Mouse (Mus musculus) v-Abl transformed pro-B cells (cell line): Measurements from ENCODE around the gene Metrnl.
"Not testable (repeated sequence)": the region's sequence is repeated elsewhere in the genome, so short reads cannot be mapped to it uniquely, and the experiment has no call there.

ENCODE experiments used
- in situ Hi-C, 2 experiments: fragments of 400-800 bp; cut with MboI; formaldehyde crosslinking; loops; one replicate each; pipeline ENCODE4 v1.15.1; 2025; ENCODE audit not compliant: unreplicated experiment in 2 of 2

Metrnl gene

DNA sequence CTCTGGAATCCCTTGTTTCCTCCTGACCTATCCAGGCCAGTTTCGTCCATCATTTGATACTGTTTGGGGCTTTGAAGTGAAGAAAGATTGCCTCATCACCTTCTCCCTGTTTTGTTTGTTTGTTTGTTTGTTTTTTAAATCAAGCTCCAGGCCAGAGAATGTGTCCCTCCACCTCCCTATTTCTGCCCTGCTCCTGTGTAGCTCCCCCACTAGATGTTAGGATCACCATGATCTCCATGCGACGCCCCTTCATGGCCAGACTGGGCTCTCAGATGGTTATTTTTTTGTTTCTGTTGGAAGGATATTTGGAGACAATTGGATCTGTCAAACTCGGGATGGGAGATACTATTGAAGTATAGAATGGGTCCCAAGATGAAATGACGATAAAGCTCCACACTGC lies at the start of gene Metrnl:
TSS of gene Metrnl (plus strand) at position 301 of the 400 bp plus-strand sequence.
- in situ Hi-C loops = no loop called here

DNA sequence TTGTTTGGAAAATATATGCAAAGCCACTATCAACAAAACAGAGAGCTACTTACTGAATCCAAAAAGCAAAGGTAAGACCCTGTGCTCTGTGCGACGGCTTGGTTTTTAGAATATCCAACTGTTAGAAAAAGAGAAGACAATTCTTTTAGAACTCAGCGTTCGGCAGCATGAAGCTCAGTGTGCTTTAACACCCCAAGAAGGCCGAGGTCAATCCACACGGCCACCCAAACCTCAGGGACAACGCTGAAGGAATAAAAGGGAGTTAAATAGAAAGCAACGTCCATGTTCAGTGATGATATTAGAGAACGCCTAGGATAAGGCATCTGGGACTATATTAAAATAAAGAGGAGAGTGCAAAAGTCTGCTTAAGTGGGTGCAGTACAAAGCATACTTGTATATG lies 49.8 kb upstream of the Metrnl start:
- in situ Hi-C loops = loop anchor here (10.0 kb wide), 2 partner anchors 153 to 177 kb away; no protein-coding TSS in a partner anchor

DNA sequence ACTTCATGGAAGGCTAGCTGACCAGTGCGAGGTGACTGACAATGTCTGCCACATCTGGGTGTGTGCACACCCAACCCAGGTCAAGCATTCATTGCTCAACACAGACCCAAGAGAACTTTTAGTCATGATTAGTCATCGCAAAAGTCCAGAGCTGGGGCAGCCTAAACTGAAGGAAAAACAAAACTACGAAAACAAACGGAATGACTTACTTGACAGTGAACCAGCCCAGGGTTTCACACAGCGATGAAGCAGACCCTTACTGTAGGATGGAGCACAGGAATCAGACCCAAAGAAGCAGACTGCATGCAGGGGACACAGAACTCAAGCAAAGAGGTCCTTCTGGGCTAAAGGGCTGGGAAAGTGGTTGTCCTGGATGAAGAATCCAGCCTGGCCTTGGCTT lies 49.4 kb upstream of the Metrnl start:
- in situ Hi-C loops = loop anchor here (10.0 kb wide), 2 partner anchors 153 to 177 kb away; no protein-coding TSS in a partner anchor

DNA sequence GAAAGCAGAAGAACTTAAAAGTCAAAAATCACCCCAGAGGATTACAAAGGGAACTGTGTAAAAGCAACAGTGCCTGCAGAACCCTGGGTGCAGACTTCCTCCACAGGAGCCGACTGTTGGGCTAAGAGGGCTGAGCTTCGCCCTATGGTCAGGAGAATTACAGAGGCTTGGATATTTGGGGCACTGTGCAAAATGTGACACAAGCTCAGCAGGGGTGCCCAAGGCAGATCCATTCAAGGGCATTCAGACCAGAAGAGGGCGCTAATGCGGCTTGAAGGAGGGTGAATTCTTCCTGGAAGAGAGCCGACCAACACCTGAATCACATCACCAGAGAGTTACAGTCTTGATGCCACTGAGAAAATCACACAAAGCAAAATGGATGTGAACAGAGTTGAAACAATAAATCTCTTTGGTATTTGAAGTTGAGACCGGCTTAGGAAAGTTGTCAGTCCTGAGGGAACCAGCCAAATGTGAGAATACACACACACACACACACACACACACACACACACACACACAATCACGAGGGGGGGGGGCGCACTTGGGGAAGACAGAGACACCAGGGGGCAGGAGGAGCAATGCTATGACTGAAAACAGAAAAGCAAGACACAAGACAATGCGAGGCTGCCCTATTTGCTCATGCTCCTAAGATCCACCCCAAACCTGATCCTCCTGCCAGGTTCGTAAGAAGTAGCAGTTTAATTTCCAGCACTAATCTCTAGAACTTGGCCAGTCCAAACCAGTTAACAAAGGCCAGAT lies 48.6 kb upstream of the Metrnl start:
- in situ Hi-C loops = loop anchor here (10.0 kb wide), 2 partner anchors 152 to 178 kb away; no protein-coding TSS in a partner anchor

DNA sequence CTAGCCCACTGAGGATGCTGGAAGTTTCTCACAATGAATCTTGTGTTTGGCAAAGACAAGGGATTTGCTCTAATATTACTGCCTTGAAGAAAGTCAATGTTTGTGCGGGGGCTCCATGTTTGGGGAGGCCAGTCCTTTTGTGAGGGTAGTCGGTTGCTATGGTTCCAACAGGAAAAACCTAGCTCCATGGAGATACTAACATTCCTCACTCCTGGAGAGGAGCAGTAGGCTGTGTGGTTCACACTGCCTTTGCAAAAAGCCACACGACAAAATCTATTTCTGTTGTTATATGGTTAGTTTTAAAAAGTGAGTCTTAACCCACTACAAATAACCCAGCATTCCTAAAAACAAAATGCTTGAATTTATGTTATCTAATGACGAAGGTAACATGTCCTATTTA lies 47.7 kb upstream of the Metrnl start:
- in situ Hi-C loops = loop anchor here (10.0 kb wide), 2 partner anchors 151 to 179 kb away; no protein-coding TSS in a partner anchor

DNA sequence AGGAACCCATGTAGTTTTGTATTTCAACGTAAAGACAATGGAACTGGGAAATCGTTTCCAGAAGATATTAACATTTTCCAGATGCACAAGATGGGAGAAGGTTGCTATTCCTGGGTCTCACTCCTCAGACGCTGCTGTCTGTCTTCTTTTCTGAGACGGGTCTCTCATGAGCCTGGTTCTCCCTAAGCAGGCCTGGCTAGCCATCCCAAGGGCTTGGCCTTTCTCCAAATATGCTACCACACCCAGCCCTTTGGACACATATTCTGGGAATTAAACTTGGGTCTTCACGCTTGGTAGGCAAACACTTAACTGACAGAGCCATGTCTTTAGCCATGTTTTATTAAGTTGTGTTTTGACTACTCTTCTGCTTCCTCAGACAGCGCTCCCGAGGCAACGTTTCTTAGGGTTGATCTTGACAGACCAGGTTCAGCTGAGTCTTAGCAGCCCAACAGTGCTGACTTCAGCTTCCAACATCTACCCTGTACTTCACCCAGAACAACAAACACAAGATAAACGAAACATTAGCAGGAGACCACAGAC lies 46.9 kb upstream of the Metrnl start:
- in situ Hi-C loops = loop anchor here (10.0 kb wide), 2 partner anchors 150 to 180 kb away; no protein-coding TSS in a partner anchor

DNA sequence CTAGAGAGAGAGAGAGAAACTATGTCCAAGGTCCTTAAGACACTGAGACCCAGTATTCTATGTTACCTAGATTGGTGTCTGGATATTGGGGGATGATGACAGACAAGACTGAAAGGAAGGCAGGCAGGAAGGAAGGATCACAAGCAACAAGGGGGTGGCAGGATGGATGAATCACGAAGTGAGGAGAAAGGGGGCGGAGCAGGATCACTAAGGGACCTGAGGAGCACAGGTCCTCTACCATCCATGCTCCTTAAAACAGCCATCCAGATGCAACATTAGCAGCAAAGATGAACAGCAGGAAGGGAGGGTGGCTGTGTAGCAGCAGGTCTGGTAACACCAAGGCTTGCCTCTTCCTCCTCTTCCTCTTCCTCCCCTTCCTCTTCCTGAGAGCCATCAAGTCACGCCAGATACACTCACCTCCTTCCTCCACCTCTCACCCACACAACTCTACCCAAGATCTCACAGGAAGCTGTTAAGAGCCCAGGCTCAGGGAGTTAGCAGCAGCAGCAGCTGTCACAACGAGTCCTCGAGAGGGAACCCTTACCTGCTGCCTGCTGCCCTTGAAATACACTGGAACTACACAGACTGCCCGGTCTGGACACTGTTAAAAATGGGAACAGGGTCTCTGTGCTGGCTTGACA lies 46.1 kb upstream of the Metrnl start:
- in situ Hi-C loops = loop anchor here (10.0 kb wide), 2 partner anchors 150 to 180 kb away; no protein-coding TSS in a partner anchor

DNA sequence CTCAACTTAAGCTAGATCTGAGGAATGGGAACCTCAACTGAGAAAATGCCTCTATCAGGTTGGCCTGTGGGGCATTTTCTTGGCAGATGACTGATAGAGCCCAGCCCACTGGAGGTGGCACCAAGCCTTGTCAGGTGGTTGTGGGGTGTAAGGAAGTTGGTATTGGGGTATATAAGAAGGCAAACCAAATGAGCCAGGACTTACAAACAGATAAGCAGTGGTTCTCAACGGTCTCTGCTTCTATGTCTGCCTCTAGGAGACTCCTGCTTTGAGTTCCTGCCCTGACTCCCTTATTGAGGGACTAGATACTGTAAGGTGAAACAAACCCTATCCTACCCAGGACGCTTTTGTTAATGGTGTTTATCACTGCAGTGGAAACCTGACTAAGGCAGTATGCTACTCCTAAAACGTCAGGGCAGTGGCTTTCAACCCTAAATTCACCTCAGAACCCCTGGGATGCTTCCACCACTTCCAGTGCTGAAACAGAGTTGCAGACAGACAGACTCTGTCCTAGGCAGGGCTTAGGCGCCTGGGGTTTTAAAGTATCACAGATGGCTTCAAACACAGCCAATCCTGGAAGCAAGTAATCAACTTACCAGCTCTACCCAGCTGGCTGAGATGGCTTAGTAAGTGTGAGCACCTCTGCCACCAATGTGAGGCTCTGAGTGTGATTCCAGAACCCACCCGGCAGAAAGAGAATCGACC lies 45.4 kb upstream of the Metrnl start:
- in situ Hi-C loops = loop anchor here (10.0 kb wide), 2 partner anchors 149 to 181 kb away; no protein-coding TSS in a partner anchor

DNA sequence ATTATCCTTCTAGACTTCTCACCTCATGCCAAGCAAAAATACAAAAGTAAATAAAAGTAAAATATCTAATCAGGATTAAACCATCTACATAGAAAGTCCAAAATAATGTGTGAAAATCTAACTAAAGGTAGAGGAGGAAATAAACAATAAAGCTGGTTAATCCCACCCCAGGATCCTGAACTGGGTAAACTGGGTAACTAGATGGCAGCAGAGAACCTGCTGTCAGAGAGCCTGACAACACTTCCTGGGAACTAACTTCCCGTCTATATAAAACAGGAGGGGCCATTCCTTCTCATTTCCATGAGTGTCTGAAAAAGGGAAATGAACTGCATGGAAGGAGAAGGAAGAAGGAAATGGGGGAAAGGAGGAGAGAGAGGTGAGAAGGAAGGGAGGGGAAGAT lies 43.2 kb upstream of the Metrnl start:
- in situ Hi-C loops = loop anchor here (10.0 kb wide), 2 partner anchors 147 to 183 kb away; no protein-coding TSS in a partner anchor

DNA sequence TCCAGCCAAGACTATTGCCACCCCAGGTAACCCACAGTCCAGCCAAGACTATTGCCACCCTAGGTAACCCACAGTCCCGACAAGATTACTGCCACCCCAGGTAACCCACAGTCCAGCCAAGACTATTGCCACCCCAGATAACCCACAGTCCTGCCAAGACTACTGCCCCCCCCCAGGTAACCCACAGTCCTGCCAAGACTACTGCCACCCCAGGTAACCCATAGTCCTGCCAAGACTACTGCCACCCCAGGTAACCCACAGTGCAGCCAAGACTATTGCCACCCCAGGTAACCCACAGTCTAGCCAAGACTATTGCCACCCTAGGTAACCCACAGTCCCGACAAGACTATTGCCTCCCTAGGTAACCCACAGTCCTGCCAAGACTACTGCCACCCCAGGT lies 40.7 kb upstream of the Metrnl start:
- in situ Hi-C loops = not testable (repeated sequence)

DNA sequence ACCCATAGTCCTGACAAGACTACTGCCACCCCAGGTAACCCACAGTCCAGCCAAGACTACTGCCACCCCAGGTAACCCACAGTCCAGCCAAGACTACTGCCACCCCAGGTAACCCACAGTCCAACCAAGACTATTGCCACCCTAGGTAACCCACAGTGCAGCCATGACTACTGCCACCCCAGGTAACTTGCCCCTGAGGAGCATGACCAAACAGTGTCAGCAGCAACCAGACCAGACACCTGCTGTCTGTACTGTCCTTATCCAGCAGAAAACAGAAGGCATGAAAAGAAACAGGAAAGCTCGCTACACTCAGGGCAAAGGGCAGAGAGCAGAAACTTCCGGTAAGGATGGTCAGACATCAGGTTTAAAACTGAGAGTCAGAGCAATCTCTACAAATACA lies 40.2 kb upstream of the Metrnl start:
- in situ Hi-C loops = no loop called here

DNA sequence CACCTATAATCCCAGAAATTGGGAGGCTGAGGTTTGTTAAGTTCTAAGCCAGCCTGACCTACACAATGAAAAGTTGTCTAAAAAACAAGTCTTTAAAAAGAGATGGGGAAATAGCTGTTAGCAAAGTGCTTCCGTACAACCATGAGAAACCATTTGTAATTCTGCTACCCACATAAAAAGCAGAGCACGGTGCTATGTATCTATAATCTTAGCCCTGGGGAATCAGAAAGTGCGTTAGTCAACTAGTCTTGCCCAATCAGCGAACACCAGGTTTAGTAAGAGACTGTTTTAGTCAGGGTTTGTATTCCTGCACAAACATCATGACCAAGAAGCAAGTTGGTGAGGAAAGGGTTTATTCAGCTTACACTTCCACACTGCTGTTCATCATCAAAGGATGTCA lies 33.8 kb upstream of the Metrnl start:
- in situ Hi-C loops = no loop called here

DNA sequence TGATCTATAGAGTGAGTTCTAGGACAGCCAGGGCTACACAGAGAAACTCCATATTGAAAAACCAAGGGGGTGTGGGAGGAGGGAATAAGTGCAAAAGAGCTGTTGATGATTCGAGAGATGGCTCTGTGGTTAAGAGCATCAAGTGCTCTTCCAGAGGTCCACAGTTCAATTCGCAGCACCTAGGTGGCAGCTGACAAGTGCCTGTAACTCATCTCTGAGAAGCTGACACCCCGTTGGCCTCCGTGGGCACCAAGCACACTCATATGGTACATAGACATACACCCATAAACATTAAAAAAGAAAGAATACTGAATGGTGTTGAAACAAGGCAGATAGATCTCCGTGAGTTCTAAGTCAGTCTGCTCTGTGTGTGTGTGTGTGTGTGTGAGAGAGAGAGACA lies 32.6 kb upstream of the Metrnl start:
- in situ Hi-C loops = no loop called here

DNA sequence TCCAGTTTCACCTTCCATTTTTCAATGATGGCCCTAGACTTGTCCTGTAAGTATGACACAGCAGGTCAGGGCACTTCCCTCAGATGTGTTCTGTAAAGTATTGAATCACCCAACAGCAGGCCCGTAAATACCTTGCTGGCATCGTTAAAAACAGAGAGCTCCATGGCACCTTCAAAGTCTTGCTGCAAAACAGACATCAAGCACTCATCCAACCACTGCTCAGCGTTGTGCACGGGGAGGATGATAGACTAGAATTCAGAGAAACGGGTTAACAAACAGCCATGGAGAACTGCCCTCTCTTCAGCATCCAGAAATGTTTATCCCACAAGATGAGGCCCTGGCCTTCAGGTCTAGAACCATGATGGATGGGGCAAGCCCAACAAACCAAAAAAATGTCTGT lies 30.4 kb upstream of the Metrnl start:
- in situ Hi-C loops = no loop called here

DNA sequence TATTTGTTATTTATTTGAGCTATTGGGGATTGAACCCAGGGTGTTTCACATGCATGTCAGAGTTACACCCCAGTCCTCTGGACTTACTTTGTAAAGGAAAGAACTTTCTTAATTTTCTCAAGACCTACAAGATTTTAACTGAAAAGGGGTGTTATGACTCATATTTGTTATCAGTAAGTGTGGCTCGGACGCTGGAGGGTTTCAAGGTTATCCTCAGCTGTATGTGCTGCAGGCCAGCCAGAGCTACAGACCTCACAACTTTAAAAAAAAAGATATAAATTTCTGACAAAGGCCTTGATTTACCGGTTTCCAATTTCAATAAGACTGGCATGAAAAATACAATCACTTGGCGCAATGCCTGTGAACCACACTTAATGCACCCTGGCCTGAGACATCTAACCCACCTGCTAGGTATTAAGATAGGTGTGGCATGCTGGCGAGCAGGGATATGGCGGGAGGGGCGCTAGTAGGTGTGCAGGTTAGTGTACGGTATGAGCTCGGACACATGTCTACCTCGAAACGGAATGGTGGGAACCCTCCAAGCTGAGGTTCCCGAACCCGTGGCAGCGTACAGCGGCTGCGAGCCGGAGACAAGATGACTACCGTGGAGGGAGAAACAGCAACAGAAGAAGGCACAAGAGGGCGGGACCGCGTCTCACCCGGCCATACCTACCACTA lies 28.9 kb upstream of the Metrnl start:
- in situ Hi-C loops = no loop called here

DNA sequence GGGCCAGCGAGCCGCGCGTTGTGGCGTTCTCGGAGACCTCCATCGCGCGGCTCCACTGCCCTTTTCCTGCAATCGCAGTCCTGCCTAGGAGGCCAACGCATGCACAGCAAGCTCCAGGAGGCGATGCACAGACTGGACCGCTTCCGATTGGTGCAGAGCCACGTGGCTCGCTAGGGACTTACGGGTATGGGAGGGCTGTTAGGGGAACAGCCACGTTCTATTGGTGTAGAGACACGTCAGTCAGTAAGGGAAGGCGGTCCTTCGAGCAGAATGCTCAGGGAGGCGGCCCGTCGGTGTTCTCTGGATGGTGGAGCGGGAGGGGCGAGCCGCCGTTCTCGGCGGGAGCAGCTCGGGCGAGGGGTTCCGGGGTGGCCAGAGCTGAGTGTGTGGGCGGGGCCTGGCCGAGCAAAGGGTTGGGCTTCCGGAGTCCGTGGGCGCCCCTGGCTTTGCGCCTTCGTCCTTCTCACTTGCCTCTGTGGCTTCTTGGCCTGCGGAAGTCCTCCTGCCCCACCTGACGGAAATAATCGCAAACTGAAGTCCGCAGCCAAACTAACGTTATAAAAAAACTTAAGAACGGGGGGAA lies 28.3 kb upstream of the Metrnl start, which contains the start of gene B3gntl1:
TSS of gene B3gntl1 (minus strand) at position 164 of the 583 bp plus-strand sequence.
- in situ Hi-C loops = no loop called here

DNA sequence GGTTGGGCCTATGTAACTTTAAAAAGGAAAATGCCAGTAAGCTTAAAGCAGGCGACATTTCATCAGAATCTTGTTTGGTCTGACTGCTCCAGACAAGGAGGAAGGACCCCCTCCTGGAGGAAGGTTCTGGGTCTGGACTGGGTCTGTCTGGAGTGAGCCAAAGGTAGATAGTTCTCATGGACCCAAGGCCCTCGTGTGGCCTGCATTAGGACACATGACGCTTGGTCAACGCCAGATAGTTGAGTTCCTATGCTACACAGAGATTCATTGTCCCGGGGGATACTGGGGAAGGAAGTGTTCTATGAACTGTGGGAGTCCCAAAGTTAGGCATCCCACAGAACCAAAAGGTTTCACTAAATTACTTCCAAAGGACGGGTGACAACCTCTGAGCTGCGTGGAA lies 27.7 kb upstream of the Metrnl start:
- in situ Hi-C loops = no loop called here

DNA sequence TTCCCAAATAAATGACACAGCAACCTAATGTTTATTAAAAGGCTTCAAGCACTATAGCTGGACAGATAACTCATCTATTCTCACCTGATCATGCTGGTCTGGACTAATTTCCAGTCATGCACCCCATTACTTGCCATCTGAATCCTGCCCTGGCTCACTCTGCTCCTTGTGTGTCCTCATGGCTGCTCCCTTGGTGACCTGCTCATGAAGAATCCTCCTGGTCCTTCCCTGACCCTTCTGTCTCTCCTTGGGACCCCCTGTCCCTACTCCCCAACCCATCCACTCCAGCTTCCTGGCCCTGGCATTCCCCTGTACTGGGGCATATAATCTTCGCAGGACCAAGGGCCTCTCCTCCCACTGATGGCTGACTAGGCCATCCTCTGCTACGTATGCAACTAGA lies 24.5 kb upstream of the Metrnl start:
- in situ Hi-C loops = loop anchor here in 1 of 2 experiments (5.0 kb wide), 1 partner anchor 205 kb away; no protein-coding TSS in a partner anchor

DNA sequence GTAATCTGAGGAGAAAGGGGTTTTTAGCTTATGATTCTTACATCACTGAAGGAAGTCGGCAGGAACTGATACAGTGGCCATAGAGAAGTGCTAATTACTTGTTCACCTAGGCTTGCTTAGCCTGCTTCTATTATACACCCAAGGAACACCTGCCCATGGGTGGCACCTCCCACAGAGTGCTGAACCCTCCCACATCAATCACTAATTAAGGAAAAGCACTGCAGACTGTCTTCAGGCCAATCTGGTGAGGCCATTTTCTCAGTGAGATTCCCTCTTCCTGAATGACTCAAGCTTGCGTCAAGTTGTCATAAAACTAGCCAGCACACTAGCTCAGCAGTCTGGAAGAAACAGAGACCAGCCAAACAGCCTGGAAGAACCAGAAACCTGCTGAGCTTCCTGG lies 21.8 kb upstream of the Metrnl start:
- in situ Hi-C loops = loop anchor here in 1 of 2 experiments (5.0 kb wide), 1 partner anchor 207 kb away; no protein-coding TSS in a partner anchor
